ENCODE assay signal across 31 mouse cellular contexts in genomic region chr8:125140965-125141364, GRCm38 (mm10).
DNase-seq lines count a peak whose midpoint lies in the region; ATAC-seq and TF ChIP-seq lines count a peak whose summit lies in the region.
"Had no signal": no experiment of that assay in that cellular context is flagged by ENCODE, and none has a peak within 500 bp of the region (broad histone marks: within the 10 kb centered on the region; RNA-seq: fewer than 3 reads in every experiment).

No protein-coding gene starts in this region.

- intact Hi-C loops in heart, adult 2 months (cut with DNase I) = no loop called here

- no peak for TF ChIP-seq CTCF in heart, adult 2 months (IDR thresholded peaks at IDR 0.05)
- no peak for TF ChIP-seq CTCF in lung, postnatal 0 days (IDR thresholded peaks at IDR 0.05)
- no peak for TF ChIP-seq CTCF in lung, adult 2 months (IDR thresholded peaks at IDR 0.05; ENCODE audit: insufficient read depth, low read length)

- H3K9me3 ChIP-seq in heart, embryonic 14.5 days (ENCODE audit: control insufficient read depth, low read length) = no peaks in the 10 kb centered on the region
- no peaks in the 10 kb centered on the region for H3K9me3 ChIP-seq in hindbrain, embryonic 10.5 days
- no peaks in the 10 kb centered on the region for H3K9me3 ChIP-seq in hindbrain, embryonic 11.5 days (ENCODE audit: control insufficient read depth, low read length)
- no peaks in the 10 kb centered on the region for H3K9me3 ChIP-seq in lung, postnatal 0 days (ENCODE audit: low read length)
- H3K9me3 ChIP-seq: forebrain, embryonic 15.5 days; liver, embryonic 15.5 days; midbrain, embryonic 12.5 days; neural tube, embryonic 12.5 days had no signal

- no peak for TF ChIP-seq EP300 in heart, adult 2 months (IDR thresholded peaks at IDR 0.05; ENCODE audit: insufficient read depth, low read depth, low read length)
- no peak for TF ChIP-seq EP300 in lung, postnatal 0 days (IDR thresholded peaks at IDR 0.05)

- H3K9ac ChIP-seq in heart, embryonic 14.5 days (ENCODE audit: low read length) = no peak overlapping the region
- no peak overlapping the region for H3K9ac ChIP-seq in heart, adult 2 months (ENCODE audit: low read depth, low read length)
- H3K9ac ChIP-seq in hindbrain, embryonic 11.5 days (ENCODE audit: low read depth, low read length) = no peak overlapping the region
- no peak overlapping the region for H3K9ac ChIP-seq in lung, postnatal 0 days (replicated peaks; ENCODE audit: low read depth)
- H3K9ac ChIP-seq: embryonic facial prominence, embryonic 13.5 days; forebrain, embryonic 15.5 days; limb, embryonic 12.5 days; liver, embryonic 15.5 days; midbrain, embryonic 12.5 days; neural tube, embryonic 12.5 days had no signal

- H3K79me2 ChIP-seq in heart, adult 2 months (replicated peaks; ENCODE audit: control insufficient read depth, insufficient read depth, low read length) = no peaks in the 10 kb centered on the region

- H3K27ac ChIP-seq in heart, embryonic 14.5 days (replicated peaks in 1 of 2; ENCODE audit: control insufficient read depth in 1 of 2, insufficient read depth in 1 of 2, low read depth in 2 of 2, low read length in 2 of 2) = peak overlapping the region; percentile 42 to 67
- no peak overlapping the region for H3K27ac ChIP-seq in heart, adult 2 months
- 0 out of 2 replicates have a peak overlapping the region, but pooled peaks have one; percentile 12 for H3K27ac ChIP-seq in hindbrain, embryonic 10.5 days
- H3K27ac ChIP-seq in hindbrain, embryonic 11.5 days (ENCODE audit: low read depth, low read length) = no peak overlapping the region
- no peak overlapping the region for H3K27ac ChIP-seq in lung, postnatal 0 days (ENCODE audit: low read length)
- H3K27ac ChIP-seq: embryonic facial prominence, embryonic 13.5 days; forebrain, embryonic 10.5 days; forebrain, embryonic 15.5 days; left cerebral cortex, adult 2 months; limb, embryonic 12.5 days; liver, embryonic 15.5 days; macrophage; neural tube, embryonic 12.5 days had no signal

- peak; percentile 33; the same call in 1 of the 2 replicates for ATAC-seq in heart, embryonic 14.5 days (ENCODE audit: insufficient number of reproducible peaks, insufficient read depth, low FRiP score, low read depth)
- no peak for ATAC-seq in hindbrain, embryonic 11.5 days (ENCODE audit: low FRiP score)
- ATAC-seq in lung, postnatal 0 days = 0 out of 2 replicates have a peak, but pooled peaks have one; percentile 11
- ATAC-seq: activated CD4-positive, CD25-positive, alpha-beta regulatory T cell, adult 4 months; forebrain, embryonic 15.5 days; intestine, embryonic 16.5 days had no signal

- TF ChIP-seq POLR2A in heart, adult 2 months (IDR thresholded peaks at IDR 0.05; ENCODE audit: insufficient read depth, low read depth, low read length) = no peak
- no peak for TF ChIP-seq POLR2A in lung, adult 2 months (IDR thresholded peaks at IDR 0.05; ENCODE audit: borderline replicate concordance, extremely low read depth, low read depth, low read length)

- no peak for DNase-seq in heart, adult 2 months
- no peak for DNase-seq in hindbrain, embryonic 10.5 days (ENCODE audit: low spot score)
- no peak for DNase-seq in hindbrain, embryonic 11.5 days (ENCODE audit: low spot score)
- DNase-seq in lung, postnatal 0 days (ENCODE audit: low spot score) = no peak
- DNase-seq in lung, adult 2 months = no peak
- no peak for DNase-seq in right cerebral cortex, postnatal 36 days (ENCODE audit: low spot score in 2 of 2)
- DNase-seq: adrenal gland, adult 2 months; adrenal gland, postnatal 36 days; B cell, adult 2 months; cerebellum, adult 18-20 months; cerebellum, postnatal 10 days; gastrocnemius, postnatal 25 days; kidney, adult 9 months; kidney, postnatal 36 days; right cerebral cortex, adult 18-20 months; right cerebral cortex, postnatal 4 days; thymus, postnatal 4 days had no signal

- no peaks in the 10 kb centered on the region for H3K27me3 ChIP-seq in heart, embryonic 14.5 days (ENCODE audit: control insufficient read depth, insufficient read depth, low read length)
- no peaks in the 10 kb centered on the region for H3K27me3 ChIP-seq in heart, adult 2 months (ENCODE audit: control insufficient read depth, insufficient read depth, low read length)
- no peaks in the 10 kb centered on the region for H3K27me3 ChIP-seq in hindbrain, embryonic 10.5 days (ENCODE audit: insufficient read depth, poor library complexity, severe bottlenecking)
- no peaks in the 10 kb centered on the region for H3K27me3 ChIP-seq in hindbrain, embryonic 11.5 days (ENCODE audit: control insufficient read depth, insufficient read depth, low read length)
- H3K27me3 ChIP-seq in lung, postnatal 0 days (replicated peaks; ENCODE audit: insufficient read depth, low read length) = no peaks in the 10 kb centered on the region
- H3K27me3 ChIP-seq: forebrain, embryonic 15.5 days; liver, embryonic 15.5 days; neural tube, embryonic 12.5 days had no signal

- H3K4me3 ChIP-seq in heart, embryonic 14.5 days (ENCODE audit: control insufficient read depth in 1 of 2, insufficient read depth in 1 of 2, low read depth in 1 of 2, low read length in 2 of 2) = no peak overlapping the region
- no peak overlapping the region for H3K4me3 ChIP-seq in heart, adult 2 months
- no peak overlapping the region for H3K4me3 ChIP-seq in hindbrain, embryonic 10.5 days
- H3K4me3 ChIP-seq in hindbrain, embryonic 11.5 days (ENCODE audit: low read depth, low read length) = no peak overlapping the region
- no peak overlapping the region for H3K4me3 ChIP-seq in lung, postnatal 0 days (ENCODE audit: low read depth, low read length)
- no peak overlapping the region for H3K4me3 ChIP-seq in lung, adult 2 months (replicated peaks; ENCODE audit: extremely low read depth, low read depth, low read length)
- H3K4me3 ChIP-seq: embryonic facial prominence, embryonic 13.5 days; forebrain, embryonic 10.5 days; forebrain, embryonic 15.5 days; layer of hippocampus, adult 2 months; left cerebral cortex, adult 2 months; limb, embryonic 12.5 days; liver, embryonic 15.5 days; midbrain, embryonic 12.5 days; myocyte; neural tube, embryonic 12.5 days had no signal

- H3K4me1 ChIP-seq in heart, embryonic 14.5 days (ENCODE audit: control insufficient read depth in 2 of 2, insufficient read depth in 2 of 2, low read length in 2 of 2) = peaks cover 17 to 19% of the 10 kb centered on the region in 2 experiments
- no peaks in the 10 kb centered on the region for H3K4me1 ChIP-seq in heart, adult 2 months (ENCODE audit: control insufficient read depth, insufficient read depth, low read length)
- peaks cover 45% of the 10 kb centered on the region for H3K4me1 ChIP-seq in hindbrain, embryonic 10.5 days (replicated peaks)
- H3K4me1 ChIP-seq in hindbrain, embryonic 11.5 days (replicated peaks; ENCODE audit: control insufficient read depth, insufficient read depth, low read length) = no peaks in the 10 kb centered on the region
- H3K4me1 ChIP-seq in lung, postnatal 0 days (ENCODE audit: insufficient read depth, low read depth, low read length) = no peaks in the 10 kb centered on the region
- no peaks in the 10 kb centered on the region for H3K4me1 ChIP-seq in lung, adult 2 months (ENCODE audit: control insufficient read depth, insufficient read depth, low read length)
- H3K4me1 ChIP-seq: liver, embryonic 15.5 days had no signal

- H3K4me2 ChIP-seq in heart, embryonic 14.5 days (ENCODE audit: low read length) = no peak overlapping the region
- no peak overlapping the region for H3K4me2 ChIP-seq in hindbrain, embryonic 11.5 days (replicated peaks; ENCODE audit: low read depth, low read length)
- no peak overlapping the region for H3K4me2 ChIP-seq in lung, postnatal 0 days (replicated peaks; ENCODE audit: low read depth, low read length)
- H3K4me2 ChIP-seq: embryonic facial prominence, embryonic 13.5 days; forebrain, embryonic 15.5 days; limb, embryonic 12.5 days; liver, embryonic 15.5 days; midbrain, embryonic 12.5 days; neural tube, embryonic 12.5 days had no signal

- H3K36me3 ChIP-seq in heart, embryonic 14.5 days (ENCODE audit: control insufficient read depth, insufficient read depth, low read length) = no peaks in the 10 kb centered on the region
- no peaks in the 10 kb centered on the region for H3K36me3 ChIP-seq in heart, adult 2 months (ENCODE audit: control insufficient read depth, insufficient read depth, low read length)
- H3K36me3 ChIP-seq in hindbrain, embryonic 10.5 days = no peaks in the 10 kb centered on the region
- no peaks in the 10 kb centered on the region for H3K36me3 ChIP-seq in hindbrain, embryonic 11.5 days (ENCODE audit: control insufficient read depth, insufficient read depth, low read length)
- H3K36me3 ChIP-seq in lung, postnatal 0 days (ENCODE audit: insufficient read depth, low read length) = no peaks in the 10 kb centered on the region
- H3K36me3 ChIP-seq: embryonic facial prominence, embryonic 13.5 days; forebrain, embryonic 10.5 days; forebrain, embryonic 15.5 days; limb, embryonic 12.5 days; liver, embryonic 15.5 days; midbrain, embryonic 12.5 days; neural tube, embryonic 12.5 days had no signal

- WGBS in heart, embryonic 14.5 days = 33% methylated on average over 7 of the region's 7 CpGs
- 62% methylated on average over 7 of the region's 7 CpGs for WGBS in heart, adult 2 months
- WGBS in hindbrain, embryonic 10.5 days = 87% methylated on average over 7 of the region's 7 CpGs
- WGBS in hindbrain, embryonic 11.5 days = 86% methylated on average over 7 of the region's 7 CpGs
- 67% methylated on average over 7 of the region's 7 CpGs for WGBS in lung, postnatal 0 days
- 72% methylated on average over 7 of the region's 7 CpGs for WGBS in lung, adult 2 months

Comparison
In these comparisons a context has a peak if more than half of its experiments do, and no peak if none do; other contexts are left out.
1. H3K27ac ChIP-seq: peak in heart, embryonic 14.5 days (2 of 2) and hindbrain, embryonic 10.5 days (single experiment); none in heart, adult 2 months (single experiment), hindbrain, embryonic 11.5 days (single experiment) and lung, postnatal 0 days (single experiment).